Mouse (Mus musculus): ENCODE results near the gene Slc27a2.
A peak's percentile ranks its signal among the peaks of the same experiment; 100 is the strongest.
"Not testable (repeated sequence)": the region's sequence is repeated elsewhere in the genome, so short reads cannot be mapped to it uniquely, and the experiment has no call there.

The Slc27a2 gene

DNA sequence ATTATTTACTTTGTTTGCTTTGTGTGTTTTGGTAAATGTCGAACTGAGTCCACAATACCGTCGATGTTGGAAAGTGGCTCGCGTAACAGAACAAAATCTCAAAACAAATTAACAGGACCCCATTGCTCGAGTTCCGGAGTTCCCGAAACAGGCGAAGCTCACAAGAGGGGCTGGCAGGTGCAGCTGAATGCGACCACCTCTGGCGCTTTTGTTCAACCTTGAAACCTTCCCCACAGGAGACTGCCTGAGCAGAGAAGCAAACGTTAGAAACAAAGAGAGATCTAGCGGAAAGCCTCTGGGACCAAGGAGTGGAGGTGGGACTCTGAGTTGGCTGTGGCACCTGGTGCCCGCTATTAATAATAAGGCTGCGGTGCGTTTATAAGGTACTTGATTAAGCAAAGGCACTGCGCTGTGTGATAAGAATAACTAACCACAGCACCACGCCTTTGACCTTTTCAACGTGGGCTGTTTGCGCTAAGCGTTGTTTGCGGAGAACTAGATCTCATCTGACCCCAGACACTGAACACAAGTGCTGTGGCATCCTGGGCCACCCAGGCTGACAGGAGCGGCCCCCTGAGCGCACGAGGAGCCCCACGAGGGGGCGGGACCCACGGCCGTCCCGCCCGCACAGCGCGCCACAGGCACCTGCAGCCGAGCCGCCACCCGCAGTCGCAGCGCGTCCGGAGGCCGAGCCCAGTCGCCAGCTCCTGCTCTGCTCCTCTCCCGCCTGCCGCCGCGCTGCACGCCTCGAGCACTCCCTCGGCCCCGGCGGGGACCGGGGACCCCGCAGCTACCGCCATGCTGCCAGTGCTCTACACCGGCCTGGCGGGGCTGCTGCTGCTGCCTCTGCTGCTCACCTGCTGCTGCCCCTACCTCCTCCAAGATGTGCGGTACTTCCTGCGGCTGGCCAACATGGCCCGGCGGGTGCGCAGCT lies at the start of gene Slc27a2:
Slc27a2 (plus strand) TSS at position 51 of the 934 bp plus-strand sequence.
- no peak for DNase-seq (ENCODE audit: low read depth)

DNA sequence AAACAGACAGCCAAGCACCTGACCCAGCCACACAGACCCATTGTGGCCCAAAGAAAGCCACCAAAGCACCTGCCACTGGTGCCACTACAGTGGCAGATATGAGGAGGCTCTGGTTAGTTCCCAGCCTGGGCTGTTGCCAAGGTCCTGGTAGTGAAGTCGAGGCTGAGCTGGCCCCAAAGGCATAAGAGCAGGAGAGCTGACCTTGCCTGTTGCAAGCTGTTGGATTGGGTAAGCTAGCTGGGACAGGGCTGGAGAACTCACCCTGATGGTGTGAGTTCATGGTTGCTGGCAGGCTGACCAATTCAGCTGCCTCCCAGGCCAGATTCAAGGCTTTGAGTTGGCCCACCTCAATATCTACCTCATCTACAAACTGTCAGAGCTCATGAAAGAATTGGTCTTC lies 47.1 kb upstream of the Slc27a2 start:
- DNase-seq (ENCODE audit: low read depth): peak; percentile 7

DNA sequence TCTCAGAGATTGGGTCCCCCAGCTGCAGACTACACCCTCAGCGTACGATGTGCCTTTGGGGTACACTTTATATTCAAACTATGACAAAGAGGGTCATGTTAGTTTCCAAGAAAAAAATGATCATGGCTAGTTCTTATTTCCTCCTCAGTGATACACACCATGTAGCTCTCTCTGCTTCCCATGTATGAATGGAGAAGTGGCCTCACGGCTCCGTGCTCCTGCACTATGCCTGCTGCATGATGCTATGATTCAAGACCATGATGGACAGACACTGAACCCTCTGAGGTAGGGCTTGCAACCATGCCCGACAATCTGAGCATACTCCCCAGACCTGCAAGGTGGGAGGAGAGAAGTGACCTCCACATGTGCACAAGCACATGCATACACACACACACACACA lies 44.7 kb upstream of the Slc27a2 start:
- no peak for DNase-seq (ENCODE audit: low read depth)

DNA sequence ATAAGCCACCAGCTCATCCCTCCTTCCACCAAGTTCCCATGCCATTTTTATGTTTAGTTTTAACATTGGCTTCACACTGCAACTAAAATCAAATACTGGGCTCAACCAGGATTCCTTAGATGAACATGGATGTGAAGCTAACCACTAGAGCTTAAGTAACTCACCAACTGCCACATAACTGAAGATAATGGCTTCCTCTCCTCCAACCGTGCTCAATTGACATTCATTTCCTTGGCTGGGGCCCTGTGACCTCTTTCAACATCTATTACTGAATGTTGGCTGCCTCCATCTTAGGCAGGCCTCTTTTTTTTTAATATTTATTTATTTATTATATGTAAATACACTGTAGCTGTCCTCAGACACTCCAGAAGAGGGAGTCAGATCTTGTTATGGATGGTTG lies 44.0 kb upstream of the Slc27a2 start:
- DNase-seq (ENCODE audit: low read depth): no peak

DNA sequence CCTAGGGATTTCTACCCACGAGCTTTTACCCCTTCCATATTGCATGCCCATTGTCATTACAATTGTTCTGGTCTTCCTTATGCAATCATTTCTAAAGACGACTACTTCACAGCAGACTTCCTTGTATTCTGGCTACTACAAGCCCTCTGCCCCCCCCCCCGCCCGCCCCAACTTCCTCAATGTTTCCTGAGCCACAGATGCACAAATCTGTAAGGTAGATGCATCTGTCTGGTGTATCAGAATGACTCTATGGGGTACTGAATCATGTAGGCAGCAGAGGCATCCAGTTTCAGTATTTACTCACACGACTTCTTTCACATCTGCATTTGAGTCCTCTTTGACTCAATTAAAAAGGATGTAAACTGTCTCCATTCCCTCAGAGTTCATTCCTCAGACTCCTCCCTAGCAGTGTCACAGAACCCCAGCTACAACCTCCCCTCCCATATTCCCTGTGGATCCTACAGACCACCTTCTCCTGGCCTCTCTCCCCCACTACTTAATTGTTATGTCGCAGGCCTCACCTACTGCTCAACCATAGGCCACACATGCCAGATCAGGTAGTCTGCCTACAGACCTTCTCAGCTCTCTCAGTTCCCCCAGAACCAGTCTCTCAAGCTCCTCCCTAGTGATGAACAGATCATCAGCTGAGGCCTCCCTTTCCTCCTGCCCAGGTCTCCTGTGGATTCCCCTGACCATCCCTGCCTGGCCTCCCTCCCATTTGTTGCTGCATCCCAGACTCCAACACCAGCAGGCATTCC lies 37.0 kb upstream of the Slc27a2 start:
- DNase-seq (ENCODE audit: low read depth): peak; percentile 21

DNA sequence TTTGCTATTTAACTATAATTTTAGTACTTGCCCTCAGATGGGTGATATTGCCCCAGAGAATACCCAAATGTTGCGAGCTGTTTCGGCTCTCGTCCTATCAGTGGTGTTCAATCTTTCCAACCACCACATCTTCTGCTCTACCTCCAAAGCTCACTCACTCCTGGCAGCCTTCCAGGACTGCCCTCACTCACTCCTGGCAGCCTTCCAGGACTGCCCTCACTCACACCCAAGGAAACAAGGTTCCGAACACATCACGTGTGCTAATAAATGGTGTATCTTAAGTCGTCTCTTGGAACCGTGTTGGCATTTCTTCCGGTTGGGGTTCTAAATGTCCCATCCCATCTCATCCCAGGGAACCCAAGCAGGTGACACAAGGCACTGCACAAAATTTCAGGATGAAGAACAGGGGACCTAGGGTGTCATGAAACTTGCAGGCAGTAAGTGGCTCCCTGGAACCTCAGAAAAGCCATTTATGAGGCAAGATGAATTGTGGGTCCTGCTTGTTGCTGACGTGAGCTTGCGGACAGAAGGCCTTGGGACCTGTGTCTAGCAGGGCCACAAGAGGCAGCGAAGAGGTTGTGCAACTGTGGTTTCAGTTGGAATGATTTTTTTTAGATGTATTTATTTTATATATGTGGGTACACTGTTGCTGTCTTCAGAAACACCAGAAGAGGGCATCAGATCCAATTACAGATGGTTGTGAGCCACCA lies 32.2 kb upstream of the Slc27a2 start:
- DNase-seq (ENCODE audit: low read depth): peak; percentile 16

DNA sequence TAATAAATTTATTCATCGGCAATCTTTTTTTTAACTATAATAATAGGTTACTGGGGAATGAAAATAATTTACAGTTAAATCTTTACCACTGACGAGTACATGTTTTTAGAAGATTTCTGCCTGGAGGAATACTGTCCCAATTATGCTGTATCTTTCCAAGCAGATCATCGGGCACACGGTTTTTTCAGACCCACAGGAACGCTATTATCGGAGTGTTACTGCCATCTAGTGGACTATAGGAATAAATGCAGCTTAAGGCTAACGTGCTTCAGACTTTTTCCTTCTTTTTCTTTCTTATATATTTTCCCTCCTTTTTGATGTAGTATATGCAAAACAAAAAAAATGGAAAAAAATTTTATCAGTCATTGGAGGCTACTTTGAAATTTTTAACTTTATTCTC lies 31.4 kb upstream of the Slc27a2 start:
- peak; percentile 85 for DNase-seq (ENCODE audit: low read depth)

DNA sequence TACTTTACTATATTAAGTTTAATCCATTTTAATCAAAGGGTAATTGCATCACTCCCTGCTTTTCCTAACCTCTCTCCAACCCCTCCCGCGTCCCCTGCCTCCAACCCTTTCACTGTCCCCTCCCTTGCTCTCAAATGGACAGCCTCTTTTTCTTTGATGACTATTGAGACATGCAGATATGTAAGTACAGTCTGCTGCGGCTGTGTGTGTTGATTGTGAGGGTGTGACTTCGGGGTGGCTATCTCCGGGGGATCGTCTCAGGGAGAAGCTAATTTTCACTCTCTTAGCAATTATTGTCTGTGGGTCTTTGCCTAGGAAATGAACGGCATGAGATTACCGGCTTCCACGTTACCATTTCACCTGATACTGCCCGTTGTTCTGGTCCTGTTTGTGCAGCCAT lies 30.7 kb upstream of the Slc27a2 start:
- DNase-seq (ENCODE audit: low read depth): no peak

DNA sequence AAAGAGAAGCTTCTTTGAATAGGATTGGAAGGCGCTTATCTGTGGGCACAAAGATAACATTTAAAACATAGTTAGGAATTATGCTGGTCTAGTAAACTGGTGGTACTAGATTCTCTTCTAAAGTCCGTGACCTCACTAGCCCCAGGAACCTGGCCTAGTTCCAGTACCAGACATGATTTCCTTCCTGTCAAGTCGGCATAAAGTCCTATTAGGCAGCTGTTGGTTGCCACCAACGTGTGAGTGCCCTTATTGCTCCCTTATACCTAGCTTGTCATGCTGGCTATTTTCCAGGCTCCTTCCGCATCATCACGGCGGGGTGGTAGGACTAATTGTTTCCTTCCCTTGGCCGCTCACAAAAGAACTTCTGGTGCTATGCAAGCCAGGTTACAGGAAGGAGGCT lies 30.2 kb upstream of the Slc27a2 start:
- DNase-seq (ENCODE audit: low read depth): no peak

DNA sequence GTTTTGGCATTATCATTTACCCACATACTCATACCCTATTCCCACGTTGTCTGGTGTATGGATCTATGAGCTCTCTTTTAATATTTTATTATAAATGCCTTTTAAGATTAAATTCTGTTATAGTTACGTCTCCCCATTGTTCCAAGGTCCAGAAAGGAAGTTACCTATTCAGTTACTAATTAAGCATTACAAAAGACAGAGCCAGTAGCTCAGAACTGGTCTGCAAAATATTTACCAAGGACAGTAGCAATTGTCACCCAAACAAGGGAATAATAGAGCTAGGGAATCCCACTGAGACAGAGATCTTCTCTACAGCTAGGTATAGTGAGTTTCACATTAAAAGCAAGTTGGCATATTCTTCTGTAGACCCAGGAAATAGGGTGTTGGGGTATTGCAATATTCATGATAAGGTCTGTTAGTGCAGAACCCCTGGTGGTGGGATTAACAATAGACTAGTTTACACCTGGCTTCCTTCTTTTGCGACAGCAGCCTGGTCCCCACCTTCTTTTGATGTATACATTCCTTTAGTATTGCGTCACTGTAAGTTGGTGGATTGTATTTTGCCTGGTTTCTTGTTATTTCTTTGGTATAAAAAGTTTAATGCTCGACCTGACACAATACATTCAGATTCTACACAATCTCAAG lies 29.0 kb upstream of the Slc27a2 start:
- not testable (repeated sequence) for DNase-seq (ENCODE audit: low read depth)

DNA sequence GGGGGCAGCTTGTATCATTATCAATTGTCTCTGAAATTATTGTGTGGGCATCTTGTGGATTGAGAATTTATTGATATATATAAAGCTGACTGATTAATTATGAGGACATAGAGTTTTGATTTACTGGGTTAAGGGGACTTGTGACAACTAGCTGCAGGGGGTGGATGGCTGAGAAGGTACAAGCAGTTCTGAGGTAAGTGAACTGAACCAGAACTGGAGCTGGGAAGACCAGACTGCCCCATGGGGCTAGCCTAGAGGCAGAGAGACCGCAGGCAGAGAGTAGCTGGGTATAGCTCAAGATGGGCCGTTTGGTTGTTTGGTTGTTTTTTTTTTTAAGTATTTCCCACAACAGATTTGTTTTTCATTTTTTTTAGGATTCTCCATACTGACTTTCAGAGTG lies 27.9 kb upstream of the Slc27a2 start:
- DNase-seq (ENCODE audit: low read depth): no peak

DNA sequence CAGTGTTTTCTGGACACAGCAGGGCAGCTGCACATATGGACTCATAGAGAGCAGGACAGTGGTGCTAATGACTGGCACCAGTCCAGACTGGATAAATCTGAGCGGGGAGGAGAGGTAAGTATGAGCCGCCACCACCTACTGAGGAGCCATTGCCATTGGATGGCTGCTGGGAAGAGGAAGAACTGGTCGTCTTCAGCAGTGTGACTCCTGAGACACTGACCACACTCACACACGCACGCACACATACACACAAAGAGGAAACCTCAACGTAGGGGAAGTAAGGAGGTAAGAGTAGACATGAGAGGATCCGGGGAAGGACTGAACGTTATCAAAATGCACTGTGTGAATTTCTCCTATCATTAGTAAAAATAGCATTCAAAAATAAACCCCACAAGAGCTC lies 24.7 kb upstream of the Slc27a2 start:
- DNase-seq (ENCODE audit: low read depth): no peak

DNA sequence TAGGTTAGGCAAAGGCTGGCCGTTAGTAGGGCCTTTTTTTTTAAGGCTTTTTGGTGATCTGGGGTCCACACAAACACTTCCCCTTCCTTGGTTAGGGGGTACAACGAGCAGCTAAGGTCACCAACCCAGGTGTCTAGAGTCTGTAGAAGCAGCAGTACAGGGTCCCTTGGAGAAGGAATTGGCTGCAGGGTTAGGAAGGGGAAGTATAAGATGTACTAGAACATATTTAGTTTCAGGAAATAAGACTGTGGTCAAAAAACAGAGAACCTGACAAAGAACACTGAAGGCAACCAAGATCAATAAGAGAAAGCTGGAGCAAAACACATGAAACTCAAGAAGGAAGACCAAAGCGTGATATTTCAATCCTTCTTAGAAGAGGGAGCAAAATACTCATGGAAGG lies 21.6 kb upstream of the Slc27a2 start:
- DNase-seq (ENCODE audit: low read depth): no peak

DNA sequence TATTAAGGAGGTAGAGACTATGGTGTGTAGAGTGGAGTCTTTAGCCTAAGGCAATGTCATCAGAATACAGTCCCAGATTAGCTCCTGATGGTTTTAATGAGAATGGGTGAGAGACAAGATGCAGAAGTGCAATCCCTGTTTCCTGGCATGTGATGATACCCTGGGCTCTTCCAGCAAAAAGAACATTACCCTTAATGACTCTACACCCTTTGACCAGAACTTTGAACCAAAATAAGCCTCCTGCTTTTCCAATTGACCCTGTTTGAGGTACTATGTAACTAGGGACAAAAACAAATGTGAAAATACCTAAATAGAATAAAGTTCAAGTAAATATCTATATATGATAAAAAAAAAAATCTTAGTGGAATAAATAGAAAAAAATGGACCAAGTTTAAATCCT lies 14.6 kb upstream of the Slc27a2 start:
- DNase-seq (ENCODE audit: low read depth): no peak

DNA sequence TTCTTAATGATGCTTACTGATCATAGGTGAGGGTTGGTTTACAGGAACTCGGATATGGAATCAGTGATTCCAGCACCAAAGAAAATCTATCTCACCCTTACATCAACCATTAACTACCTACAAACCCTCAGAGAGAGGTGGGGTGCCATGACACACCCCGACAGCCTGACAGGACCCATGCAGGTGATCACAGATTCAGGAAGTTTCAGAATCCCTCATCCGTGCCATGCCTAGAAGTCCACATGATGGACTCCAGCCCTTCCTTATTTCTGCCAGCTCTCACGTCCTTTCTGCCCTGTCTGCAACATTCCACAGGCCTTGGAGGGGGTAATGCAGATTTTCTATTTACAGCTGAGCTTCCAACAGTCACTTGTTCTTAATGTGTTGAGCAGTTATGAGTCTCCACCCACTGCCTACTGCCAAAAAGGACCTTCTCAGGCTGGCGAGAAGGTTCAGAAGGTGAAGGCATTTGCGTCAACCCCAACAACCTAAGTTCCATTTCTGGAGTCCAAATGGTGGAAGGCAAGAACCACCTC lies 11.7 kb upstream of the Slc27a2 start:
- DNase-seq (ENCODE audit: low read depth): no peak

DNA sequence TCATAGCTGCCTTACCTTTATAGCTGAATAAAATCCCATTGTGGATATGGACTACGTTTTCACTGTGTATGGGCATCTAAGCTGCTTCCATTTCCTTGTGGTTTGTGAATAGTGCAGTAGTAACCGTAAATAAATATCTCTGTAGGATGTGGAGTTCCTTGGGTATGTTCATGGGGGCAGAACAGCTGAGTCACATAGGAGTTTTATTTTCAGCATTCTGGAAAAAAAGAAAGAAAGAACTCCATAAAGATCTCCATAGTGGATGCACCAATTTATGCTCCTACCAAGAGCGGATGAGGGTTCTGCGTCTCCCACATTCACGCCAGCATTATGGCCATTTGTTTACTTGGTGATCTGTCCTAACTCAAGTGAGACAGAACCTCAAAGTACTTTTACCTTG lies 10.0 kb upstream of the Slc27a2 start:
- DNase-seq (ENCODE audit: low read depth): no peak

DNA sequence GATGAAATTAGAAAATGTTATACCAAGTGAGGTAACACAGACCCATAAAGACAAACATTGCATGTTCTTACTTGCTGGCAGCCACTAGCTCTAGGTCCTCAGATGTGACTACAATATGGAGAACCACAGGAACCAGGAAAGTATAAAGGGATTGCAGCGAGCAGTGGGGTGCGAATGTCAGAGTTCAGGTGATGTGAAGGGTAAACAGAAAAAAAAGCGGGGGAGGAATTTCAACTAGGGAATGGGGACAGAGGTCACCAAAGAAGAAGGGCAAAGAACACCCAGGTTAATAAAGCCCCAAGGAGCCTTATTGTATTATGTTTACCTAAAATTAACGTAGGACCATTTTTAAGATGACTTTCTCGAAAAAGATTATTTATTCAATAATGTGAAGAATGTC lies 6.9 kb upstream of the Slc27a2 start:
- no peak for DNase-seq (ENCODE audit: low read depth)

DNA sequence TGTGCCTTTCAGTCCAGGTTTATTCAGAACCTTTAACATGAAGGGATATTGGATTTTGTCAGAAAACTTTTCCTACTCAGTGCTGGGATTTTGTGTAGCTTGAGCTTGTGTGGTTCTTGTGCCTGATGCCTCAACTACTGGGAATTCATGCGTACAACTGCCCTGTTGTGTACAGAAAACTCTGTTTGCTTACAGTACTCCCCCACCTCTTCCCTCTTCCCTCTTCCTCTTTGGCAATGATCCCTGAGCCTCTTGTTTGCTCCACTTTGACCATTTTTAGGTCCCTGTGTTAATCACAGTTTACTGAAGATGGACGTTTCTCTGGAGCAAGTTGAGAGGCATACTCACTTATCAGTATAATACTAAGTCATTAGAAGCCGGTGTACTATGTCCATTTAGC lies 5.8 kb upstream of the Slc27a2 start:
- DNase-seq (ENCODE audit: low read depth): no peak

DNA sequence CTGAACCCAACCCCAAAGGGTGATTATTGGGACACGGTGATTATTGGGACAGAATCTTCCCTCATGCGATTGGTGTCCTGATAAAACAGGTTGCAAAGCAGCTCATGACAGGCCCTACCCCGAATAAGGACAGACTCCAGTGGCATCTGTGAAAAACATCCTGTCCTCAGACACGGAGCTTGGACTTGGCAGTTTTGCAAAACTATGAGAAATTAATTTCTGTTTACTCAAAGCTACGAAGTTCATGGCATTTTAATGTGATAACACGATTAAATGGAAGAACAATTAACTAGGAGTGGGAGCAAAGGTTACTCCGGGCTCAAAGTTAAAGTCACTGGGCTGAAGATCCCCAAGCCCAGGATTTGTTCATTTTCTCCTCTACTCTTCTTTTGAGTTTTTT lies 2.5 kb upstream of the Slc27a2 start:
- DNase-seq (ENCODE audit: low read depth): no peak

DNA sequence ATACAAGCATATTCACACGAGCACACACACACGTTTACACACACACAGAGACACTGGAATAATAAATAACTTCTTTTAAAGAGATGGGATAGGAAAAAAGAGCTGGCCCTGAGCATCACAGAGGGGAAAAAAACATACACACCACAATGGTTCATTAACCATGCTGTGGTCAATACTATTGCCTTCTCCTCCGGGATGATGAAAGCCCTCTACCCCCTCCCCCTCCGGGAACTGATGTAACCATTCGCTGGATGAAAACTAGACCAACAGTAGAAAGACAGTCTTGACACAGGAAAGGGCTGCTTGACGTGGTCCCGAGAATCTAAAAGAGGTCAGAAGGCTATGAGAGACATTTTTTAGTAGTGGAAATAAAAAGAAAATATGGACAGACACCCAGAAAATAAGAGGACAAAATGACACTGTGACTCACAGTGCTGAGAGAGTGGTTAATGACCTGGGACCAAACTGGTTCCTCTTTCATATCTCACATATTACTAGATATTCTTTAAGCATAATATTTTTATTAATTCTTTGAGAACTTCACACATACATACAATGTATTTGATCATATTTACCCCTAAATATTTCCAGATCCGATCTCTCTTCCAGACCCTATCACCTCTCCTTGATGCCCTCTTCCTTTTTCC lies 840 bp upstream of the Slc27a2 start:
- no peak for DNase-seq (ENCODE audit: low read depth)

DNA sequence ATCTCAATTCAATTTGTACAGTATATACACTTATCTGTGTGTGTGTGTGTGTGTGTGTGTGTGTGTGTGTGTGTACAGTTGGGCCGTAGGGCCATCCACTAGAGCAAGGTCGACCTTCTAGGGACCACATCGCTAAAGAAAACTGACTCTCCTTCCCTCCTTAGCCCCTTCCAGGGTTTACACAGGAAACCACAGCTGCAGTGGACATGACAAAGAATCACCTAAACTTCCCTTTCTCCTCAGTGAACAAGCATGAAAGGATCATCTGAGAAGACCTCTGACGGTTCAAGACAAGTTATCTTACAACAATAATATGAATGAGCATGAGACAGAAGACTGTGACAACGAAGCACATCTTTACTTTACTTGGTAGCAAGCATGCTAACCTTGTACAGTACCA lies 311 bp upstream of the Slc27a2 start:
- DNase-seq (ENCODE audit: low read depth): no peak

DNA sequence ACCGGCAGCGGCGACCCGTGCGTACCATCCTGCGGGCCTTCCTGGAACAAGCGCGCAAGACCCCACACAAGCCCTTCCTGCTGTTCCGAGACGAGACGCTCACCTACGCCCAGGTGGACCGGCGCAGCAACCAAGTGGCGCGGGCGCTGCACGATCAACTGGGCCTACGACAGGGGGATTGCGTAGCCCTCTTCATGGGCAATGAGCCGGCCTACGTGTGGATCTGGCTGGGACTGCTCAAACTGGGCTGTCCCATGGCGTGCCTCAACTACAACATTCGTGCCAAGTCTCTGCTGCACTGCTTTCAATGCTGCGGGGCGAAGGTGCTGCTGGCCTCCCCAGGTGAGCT lies 1.1 kb downstream of the Slc27a2 start:
- no peak for DNase-seq (ENCODE audit: low read depth)

All from NIH3T3 (cell line).